Mouse (Mus musculus): ENCODE data around the gene Rspo3. TPM values are rescaled to one million over a fixed set of nuclear protein-coding genes. Genes with fewer than 3 reads are reported as not detected.

Rspo3 gene
- polyA plus RNA-seq, 1 experiment, result 1.9 TPM

- no peaks in the 10 kb centered on the region for H3K79me3 ChIP-seq (ENCODE audit: low read depth)
- peak; percentile 59 for TF ChIP-seq CTCF (IDR thresholded peaks at IDR 0.05; ENCODE audit: control insufficient read depth, insufficient read depth, insufficient read length)
- no peak for TF ChIP-seq MAX (IDR thresholded peaks at IDR 0.05)
- H3ac ChIP-seq (ENCODE audit: control insufficient read depth, insufficient read length, low read depth), result no peak overlapping the region
- H3K79me2 ChIP-seq (ENCODE audit: control insufficient read depth, insufficient read depth), result no peaks in the 10 kb centered on the region
- peak overlapping the region; percentile 11 for H3K4me3 ChIP-seq (ENCODE audit: insufficient read depth, poor library complexity, severe bottlenecking)
- H3K36me3 ChIP-seq (ENCODE audit: control insufficient read depth, insufficient read depth), result no peaks in the 10 kb centered on the region
- H3K27me3 ChIP-seq (ENCODE audit: control insufficient read depth, insufficient read depth, insufficient read length), result no peaks in the 10 kb centered on the region
Observed at GRCm38 (mm10) chr10:29532821-29533715, 2.6 kb downstream of the Rspo3 start.

GRCm38 (mm10) chr10:29513563-29513962, 22.1 kb downstream of the Rspo3 start:
- Histone ChIP-seq H3K79me3 (ENCODE audit: low read depth) (no peaks in the 10 kb centered on the region), H3K79me2 (ENCODE audit: control insufficient read depth, insufficient read depth) (no peaks in the 10 kb centered on the region), H3K4me3 (ENCODE audit: insufficient read depth, poor library complexity, severe bottlenecking) (no peak overlapping the region), H3K36me3 (ENCODE audit: control insufficient read depth, insufficient read depth) (no peaks in the 10 kb centered on the region), H3K27me3 (ENCODE audit: control insufficient read depth, insufficient read depth, insufficient read length) (no peaks in the 10 kb centered on the region), H3ac (ENCODE audit: control insufficient read depth, insufficient read length, low read depth) (no peak overlapping the region)
- TF ChIP-seq MAX (IDR thresholded peaks at IDR 0.05), result no peak
- no peak for TF ChIP-seq FOSL1 (IDR thresholded peaks at IDR 0.05; ENCODE audit: insufficient read depth, low read length, poor library complexity, severe bottlenecking)
- no peak for TF ChIP-seq USF1 (IDR thresholded peaks at IDR 0.05; ENCODE audit: low read depth)
- TF ChIP-seq MYOG (IDR thresholded peaks at IDR 0.05; ENCODE audit: control insufficient read depth, extremely low read depth, insufficient read length), result no peak
- TF ChIP-seq CTCF (IDR thresholded peaks at IDR 0.05; ENCODE audit: control insufficient read depth, insufficient read depth, insufficient read length), result no peak
- no peak for TF ChIP-seq CEBPB (IDR thresholded peaks at IDR 0.05; ENCODE audit: low read depth)
- TF ChIP-seq MYOD1 (IDR thresholded peaks at IDR 0.05; ENCODE audit: control insufficient read depth, insufficient read length, low read depth), result no peak

- no peaks in the 10 kb centered on the region for H3K36me3 ChIP-seq (ENCODE audit: control insufficient read depth, insufficient read depth)
- no peak overlapping the region for H3ac ChIP-seq (ENCODE audit: control insufficient read depth, insufficient read length, low read depth)
- no peak overlapping the region for H3K4me3 ChIP-seq (ENCODE audit: insufficient read depth, poor library complexity, severe bottlenecking)
- H3K27me3 ChIP-seq (ENCODE audit: control insufficient read depth, insufficient read depth, insufficient read length), result no peaks in the 10 kb centered on the region
- H3K79me3 ChIP-seq (ENCODE audit: low read depth), result no peaks in the 10 kb centered on the region
- H3K79me2 ChIP-seq (ENCODE audit: control insufficient read depth, insufficient read depth), result no peaks in the 10 kb centered on the region
- no peak for TF ChIP-seq FOSL1 (IDR thresholded peaks at IDR 0.05; ENCODE audit: insufficient read depth, low read length, poor library complexity, severe bottlenecking)
- TF ChIP-seq MYOG (IDR thresholded peaks at IDR 0.05; ENCODE audit: control insufficient read depth, extremely low read depth, insufficient read length), result no peak
- TF ChIP-seq CTCF (IDR thresholded peaks at IDR 0.05; ENCODE audit: control insufficient read depth, insufficient read depth, insufficient read length), result no peak
- no peak for TF ChIP-seq MAX (IDR thresholded peaks at IDR 0.05)
- no peak for TF ChIP-seq MYOD1 (IDR thresholded peaks at IDR 0.05; ENCODE audit: control insufficient read depth, insufficient read length, low read depth)
- no peak for TF ChIP-seq USF1 (IDR thresholded peaks at IDR 0.05; ENCODE audit: low read depth)
- no peak for TF ChIP-seq CEBPB (IDR thresholded peaks at IDR 0.05; ENCODE audit: low read depth)
Observed at GRCm38 (mm10) chr10:29508167-29508566, 27.5 kb downstream of the Rspo3 start.

GRCm38 (mm10) chr10:29497205-29497822, 38.4 kb downstream of the Rspo3 start:
- H3K79me3 ChIP-seq (ENCODE audit: low read depth), result no peaks in the 10 kb centered on the region
- TF ChIP-seq MAX (IDR thresholded peaks at IDR 0.05) (no peak), MYOG (IDR thresholded peaks at IDR 0.05; ENCODE audit: control insufficient read depth, extremely low read depth, insufficient read length) (no peak), FOSL1 (IDR thresholded peaks at IDR 0.05; ENCODE audit: insufficient read depth, low read length, poor library complexity, severe bottlenecking) (no peak), CTCF (IDR thresholded peaks at IDR 0.05; ENCODE audit: control insufficient read depth, insufficient read depth, insufficient read length) (no peak), MYOD1 (IDR thresholded peaks at IDR 0.05; ENCODE audit: control insufficient read depth, insufficient read length, low read depth) (no peak), CEBPB (IDR thresholded peaks at IDR 0.05; ENCODE audit: low read depth) (no peak), USF1 (IDR thresholded peaks at IDR 0.05; ENCODE audit: low read depth) (no peak)
- no peaks in the 10 kb centered on the region for H3K27me3 ChIP-seq (ENCODE audit: control insufficient read depth, insufficient read depth, insufficient read length)
- no peak overlapping the region for H3ac ChIP-seq (ENCODE audit: control insufficient read depth, insufficient read length, low read depth)
- H3K79me2 ChIP-seq (ENCODE audit: control insufficient read depth, insufficient read depth), result no peaks in the 10 kb centered on the region
- no peak overlapping the region for H3K4me3 ChIP-seq (ENCODE audit: insufficient read depth, poor library complexity, severe bottlenecking)
- no peaks in the 10 kb centered on the region for H3K36me3 ChIP-seq (ENCODE audit: control insufficient read depth, insufficient read depth)

- no peak for TF ChIP-seq USF1 (IDR thresholded peaks at IDR 0.05; ENCODE audit: low read depth)
- no peak for TF ChIP-seq CTCF (IDR thresholded peaks at IDR 0.05; ENCODE audit: control insufficient read depth, insufficient read depth, insufficient read length)
- no peak for TF ChIP-seq MAX (IDR thresholded peaks at IDR 0.05)
- TF ChIP-seq MYOG (IDR thresholded peaks at IDR 0.05; ENCODE audit: control insufficient read depth, extremely low read depth, insufficient read length), result no peak
- TF ChIP-seq MYOD1 (IDR thresholded peaks at IDR 0.05; ENCODE audit: control insufficient read depth, insufficient read length, low read depth), result no peak
- no peak for TF ChIP-seq CEBPB (IDR thresholded peaks at IDR 0.05; ENCODE audit: low read depth)
- TF ChIP-seq FOSL1 (IDR thresholded peaks at IDR 0.05; ENCODE audit: insufficient read depth, low read length, poor library complexity, severe bottlenecking), result no peak
- Histone ChIP-seq H3ac (ENCODE audit: control insufficient read depth, insufficient read length, low read depth) (no peak overlapping the region), H3K79me3 (ENCODE audit: low read depth) (no peaks in the 10 kb centered on the region), H3K36me3 (ENCODE audit: control insufficient read depth, insufficient read depth) (no peaks in the 10 kb centered on the region), H3K4me3 (ENCODE audit: insufficient read depth, poor library complexity, severe bottlenecking) (no peak overlapping the region), H3K79me2 (ENCODE audit: control insufficient read depth, insufficient read depth) (no peaks in the 10 kb centered on the region), H3K27me3 (ENCODE audit: control insufficient read depth, insufficient read depth, insufficient read length) (no peaks in the 10 kb centered on the region)
Observed at GRCm38 (mm10) chr10:29493996-29494395, 41.7 kb downstream of the Rspo3 start.
